Comparison of ENCODE assay signal across 9 mouse cellular contexts in the genomic region with DNA sequence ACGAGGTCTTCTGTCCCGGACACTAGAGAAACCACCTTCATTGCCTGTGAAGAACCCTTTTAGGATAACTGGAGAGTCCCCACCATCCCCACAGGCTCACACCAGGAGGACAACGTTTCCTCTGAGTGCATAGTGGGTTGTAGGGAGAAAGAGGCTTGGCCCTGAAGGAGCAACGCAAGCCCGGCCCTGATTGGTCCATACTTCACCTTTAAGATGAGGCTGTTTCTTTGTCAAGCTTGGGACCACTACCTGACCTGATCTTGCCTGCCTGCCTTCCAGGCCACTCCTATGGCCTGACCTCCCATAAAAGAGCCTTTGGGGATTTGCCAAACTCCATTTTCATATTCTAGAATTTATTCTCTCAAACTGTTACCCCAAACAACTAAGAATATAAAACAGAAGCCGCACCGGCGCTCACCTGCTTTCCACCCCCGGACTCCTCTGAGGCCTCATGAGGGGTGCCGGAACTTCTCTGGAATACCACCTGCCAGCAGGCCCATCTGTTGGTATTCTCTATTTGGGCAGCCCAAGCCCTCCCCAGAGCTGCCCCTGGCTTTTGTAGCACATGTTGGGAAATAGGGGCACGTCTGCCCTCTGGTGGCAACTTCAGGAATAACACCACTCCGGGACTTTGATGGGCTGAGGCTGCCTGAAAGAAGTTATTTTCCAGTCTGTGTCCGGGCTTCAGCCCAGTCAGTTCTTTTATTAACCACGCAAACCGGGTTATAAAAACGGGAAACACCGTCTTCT.
A peak's percentile ranks its signal among the peaks of the same experiment; 100 is the strongest.
DNase-seq lines count a peak whose midpoint lies in the region; ATAC-seq lines count a peak whose summit lies in the region.
"Had no signal": no experiment of that assay in that cellular context is flagged by ENCODE, and none has a peak within 500 bp of the region (broad histone marks: within the 10 kb centered on the region; RNA-seq: fewer than 3 reads in every experiment).

No protein-coding gene starts in this region.

- H3K36me3 ChIP-seq in limb, embryonic 12.5 days = no peaks in the 10 kb centered on the region
- H3K36me3 ChIP-seq in splenic B cell, adult 2 months (ENCODE audit: control insufficient read depth, insufficient read depth, low read length, poor library complexity, severe bottlenecking) = no peaks in the 10 kb centered on the region
- H3K36me3 ChIP-seq: embryonic facial prominence, embryonic 12.5 days had no signal

- intact Hi-C loops in gastrocnemius, postnatal 14 days (cut with DNase I; ENCODE audit: low total_unique reads) = no loop called here

- 30% methylated on average over 17 of the region's 17 CpGs for WGBS in limb, embryonic 12.5 days

- H3K4me2 ChIP-seq in limb, embryonic 12.5 days = no peak overlapping the region
- H3K4me2 ChIP-seq: embryonic facial prominence, embryonic 12.5 days had no signal

- H3K27me3 ChIP-seq in limb, embryonic 12.5 days = peaks cover 30% of the 10 kb centered on the region
- no peaks in the 10 kb centered on the region for H3K27me3 ChIP-seq in splenic B cell, adult 2 months (ENCODE audit: control insufficient read depth, insufficient read depth, low read length, poor library complexity, severe bottlenecking)

- no peaks in the 10 kb centered on the region for H3K9me3 ChIP-seq in limb, embryonic 12.5 days
- H3K9me3 ChIP-seq: embryonic facial prominence, embryonic 12.5 days had no signal

- H3K9ac ChIP-seq in limb, embryonic 12.5 days (replicated peaks) = no peak overlapping the region
- H3K9ac ChIP-seq: embryonic facial prominence, embryonic 12.5 days had no signal

- no peak overlapping the region for H3K4me3 ChIP-seq in limb, embryonic 12.5 days (replicated peaks)
- H3K4me3 ChIP-seq: embryonic facial prominence, embryonic 12.5 days had no signal

- peak; percentile 32 for DNase-seq in 3134 (ENCODE audit: extremely low read depth, insufficient read length, low spot score)
- peak; percentile 77 to 81 for DNase-seq in adrenal gland, adult 18-20 months (ENCODE audit: low spot score in 2 of 2)
- peak; percentile 78 for DNase-seq in embryo, embryonic 10 days (ENCODE audit: low spot score)
- DNase-seq in gastrocnemius, postnatal 14 days = peak; percentile 64
- DNase-seq in kidney, adult 8-10 months = peak; percentile 16 to 72
- peak; percentile 72 for DNase-seq in naive thymus-derived CD4-positive, alpha-beta T cell, adult 2 months (ENCODE audit: low read depth)
- DNase-seq in splenic B cell, adult 2 months (ENCODE audit: low read depth, low spot score) = peak; percentile 85

- peaks cover 14% of the 10 kb centered on the region for H3K4me1 ChIP-seq in limb, embryonic 12.5 days (replicated peaks)
- H3K4me1 ChIP-seq: embryonic facial prominence, embryonic 12.5 days had no signal

- no peak overlapping the region for H3K27ac ChIP-seq in limb, embryonic 12.5 days
- H3K27ac ChIP-seq: embryonic facial prominence, embryonic 12.5 days had no signal

- ATAC-seq in limb, embryonic 12.5 days (ENCODE audit: insufficient number of reproducible peaks, insufficient read depth, low FRiP score, low TSS enrichment, low read depth) = peak; percentile 74; the same call in 1 of the 2 replicates

Comparison
In these comparisons a context has a peak if more than half of its experiments do, and no peak if none do; other contexts are left out.
1. DNase-seq: peak in every context shown above with its lines; median percentile 85 in splenic B cell, adult 2 months; 79 in adrenal gland, adult 18-20 months; 78 in embryo, embryonic 10 days; 72 in naive thymus-derived CD4-positive, alpha-beta T cell, adult 2 months; 64 in gastrocnemius, postnatal 14 days; 44 in kidney, adult 8-10 months; 32 in 3134.